Mouse (Mus musculus) embryonic fibroblast, embryonic 13.5 days (primary cell): ENCODE data around the gene Oas1e. TPM values are rescaled to one million over a fixed set of nuclear protein-coding genes. Genes with fewer than 3 reads are reported as not detected.
"Not testable (repeated sequence)": the region's sequence is repeated elsewhere in the genome, so short reads cannot be mapped to it uniquely, and the experiment has no call there.

ENCODE experiments used
- H3K27ac ChIP-seq: 2 replicates; pipeline ENCODE4 v1.5.1; 2012; ENCODE audit warnings: low read length, control low read depth, inconsistent platforms; ENCODE audit not compliant: insufficient read depth
- H3K4me1 ChIP-seq: 2 replicates; pipeline ENCODE4 v1.6.1; 2011; ENCODE audit warnings: low read length; ENCODE audit not compliant: control insufficient read depth, insufficient read depth
- H3K4me3 ChIP-seq: 2 replicates; pipeline ENCODE4 v1.5.1; 2011; ENCODE audit warnings: mild to moderate bottlenecking, control low read depth, low read length; ENCODE audit not compliant: insufficient read depth
- CTCF ChIP-seq: IDR thresholded peaks from 2 replicates; pipeline ENCODE4 v1.5.1; 2011; ENCODE audit warnings: mild to moderate bottlenecking, control low read depth, low read length, moderate library complexity, borderline replicate concordance; ENCODE audit not compliant: insufficient read depth
- POLR2A ChIP-seq: IDR thresholded peaks from 2 replicates; pipeline ENCODE4 v1.6.1; 2011; ENCODE audit warnings: low read depth, mild to moderate bottlenecking, control low read depth, low read length, moderate library complexity
- polyA plus RNA-seq: library from polyadenylated mRNA; stranded (reverse); fragments of >200 nt; gene quantifications from 2 replicates; pipeline ENCODE4 v1.2.4, GENCODE M21; 2011; ENCODE audit warnings: low read depth; ENCODE audit not compliant: missing spikeins, insufficient read length

Gene Oas1e
- polyA plus RNA-seq: not detected in 2 replicates

- not testable (repeated sequence) for H3K4me1 ChIP-seq, H3K27ac ChIP-seq, H3K4me3 ChIP-seq
Measured at GRCm38 (mm10) chr5:120795480-120796034, at the start of gene Oas1e. Gene Oas1e, minus strand, starts transcription at chr5:120795530.

GRCm38 (mm10) chr5:120844713-120845112 is 49.4 kb upstream of the Oas1e start:
- Histone ChIP-seq H3K4me1 (no peaks in the 10 kb centered on the region), H3K27ac (peak overlapping the region; percentile 15; the same call in 1 of the 2 replicates), H3K4me3 (no peak overlapping the region)
- TF ChIP-seq POLR2A (no peak), CTCF (no peak)

- no peak overlapping the region for H3K27ac ChIP-seq
- TF ChIP-seq POLR2A: no peak
- peak; percentile 27; the same call in 1 of the 2 replicates for TF ChIP-seq CTCF
- no peak overlapping the region for H3K4me3 ChIP-seq
- H3K4me1 ChIP-seq: no peaks in the 10 kb centered on the region
Measured at GRCm38 (mm10) chr5:120836731-120837585, 41.6 kb upstream of the Oas1e start.

GRCm38 (mm10) chr5:120833335-120834280 is 38.3 kb upstream of the Oas1e start:
- H3K27ac ChIP-seq: no peak overlapping the region
- no peaks in the 10 kb centered on the region for H3K4me1 ChIP-seq
- H3K4me3 ChIP-seq: no peak overlapping the region
- no peak for TF ChIP-seq CTCF
- TF ChIP-seq POLR2A: no peak

GRCm38 (mm10) chr5:120831031-120831430 is 35.7 kb upstream of the Oas1e start:
- Histone ChIP-seq H3K4me3 (no peak overlapping the region), H3K27ac (no peak overlapping the region), H3K4me1 (no peaks in the 10 kb centered on the region)
- TF ChIP-seq POLR2A (no peak), CTCF (no peak)

- H3K27ac ChIP-seq: no peak overlapping the region
- no peaks in the 10 kb centered on the region for H3K4me1 ChIP-seq
- TF ChIP-seq CTCF (no peak), POLR2A (no peak)
- no peak overlapping the region for H3K4me3 ChIP-seq
Measured at GRCm38 (mm10) chr5:120818999-120819398, 23.7 kb upstream of the Oas1e start.

- no peak overlapping the region for H3K4me3 ChIP-seq
- H3K27ac ChIP-seq: no peak overlapping the region
- no peaks in the 10 kb centered on the region for H3K4me1 ChIP-seq
- TF ChIP-seq CTCF (no peak), POLR2A (no peak)
Measured at GRCm38 (mm10) chr5:120815949-120816348, 20.6 kb upstream of the Oas1e start.

GRCm38 (mm10) chr5:120813023-120813422 is 17.7 kb upstream of the Oas1e start:
- H3K4me3 ChIP-seq: peak overlapping the region; percentile 55
- no peak for TF ChIP-seq CTCF
- no peak for TF ChIP-seq POLR2A
- H3K27ac ChIP-seq: no peak overlapping the region
- no peaks in the 10 kb centered on the region for H3K4me1 ChIP-seq

GRCm38 (mm10) chr5:120811951-120812819 is 16.9 kb upstream of the Oas1e start, which contains the start of gene Oas1c:
Gene Oas1c, minus strand, starts transcription at chr5:120812514.
- Histone ChIP-seq H3K4me3 (peak within 1 kb of the TSS; percentile 55), H3K4me1 (no peaks in the 10 kb centered on the region), H3K27ac (0 out of 2 replicates have a peak within 1 kb of the TSS, but pooled peaks have one; percentile 24)
- TF ChIP-seq CTCF (no peak), POLR2A (peak; percentile 78)
